Mouse (Mus musculus): Measurements from ENCODE around the gene Magix. TPM values are rescaled to one million over a fixed set of nuclear protein-coding genes. Genes with fewer than 3 reads are reported as not detected.
A peak's percentile ranks its signal among the peaks of the same experiment; 100 is the strongest.

The Magix gene
- total RNA-seq, 2 experiments from 2014 or later = 0.16 to 0.43 TPM

- intact Hi-C loops (cut with DNase I) = no loop called here
- H3K27ac ChIP-seq = peak within 1 kb of the TSS; percentile 54; the same call in 1 of the 2 replicates
- no peak for TF ChIP-seq CTCF (IDR thresholded peaks at IDR 0.05)
- H3K4me3 ChIP-seq = peak within 1 kb of the TSS; percentile 62
- DNase-seq (ENCODE audit: extremely low spot score in 1 of 2, low spot score in 2 of 2) = peak; percentile 73 to 84
These were observed 15.9 kb upstream of the Magix start, which contains the start of gene Gpkow for GRCm38 (mm10) chrX:7696954-7697381. TSS of gene Gpkow (plus strand) at chrX:7697131.

GRCm38 (mm10) chrX:7696520-7696919 is 15.5 kb upstream of the Magix start:
- peak overlapping the region; percentile 54; the same call in 1 of the 2 replicates for H3K27ac ChIP-seq
- DNase-seq (ENCODE audit: extremely low spot score in 1 of 2, low spot score in 2 of 2) = no peak
- no peak for TF ChIP-seq CTCF (IDR thresholded peaks at IDR 0.05)
- intact Hi-C loops (cut with DNase I) = no loop called here
- H3K4me3 ChIP-seq = peak overlapping the region; percentile 62

- intact Hi-C loops (cut with DNase I) = loop anchor here (5.0 kb wide), 1 partner anchor 271 kb away; no protein-coding TSS in a partner anchor
- no peak overlapping the region for H3K27ac ChIP-seq
- peak; percentile 49 for TF ChIP-seq CTCF (IDR thresholded peaks at IDR 0.05)
- no peak for DNase-seq (ENCODE audit: extremely low spot score in 1 of 2, low spot score in 2 of 2)
- H3K4me3 ChIP-seq = no peak overlapping the region
These were observed 11.8 kb upstream of the Magix start for GRCm38 (mm10) chrX:7692862-7693261.

GRCm38 (mm10) chrX:7690486-7690885 is 9.4 kb upstream of the Magix start:
- intact Hi-C loops (cut with DNase I) = loop anchor here (5.0 kb wide), 1 partner anchor 268 kb away; no protein-coding TSS in a partner anchor
- TF ChIP-seq CTCF (IDR thresholded peaks at IDR 0.05) = no peak

GRCm38 (mm10) chrX:7688321-7688720 is 7.3 kb upstream of the Magix start:
- Histone ChIP-seq H3K27ac (no peak overlapping the region), H3K4me3 (no peak overlapping the region)
- no peak for TF ChIP-seq CTCF (IDR thresholded peaks at IDR 0.05)
- DNase-seq (ENCODE audit: extremely low spot score in 1 of 2, low spot score in 2 of 2) = no peak
- intact Hi-C loops (cut with DNase I) = no loop called here

More at GRCm38 (mm10) chrX:7690486-7690885, 9.4 kb upstream of the Magix start:
- no peak for DNase-seq (ENCODE audit: extremely low spot score in 1 of 2, low spot score in 2 of 2)
- H3K4me3 ChIP-seq = no peak overlapping the region
- H3K27ac ChIP-seq = no peak overlapping the region

- no peak for DNase-seq (ENCODE audit: extremely low spot score in 1 of 2, low spot score in 2 of 2)
- intact Hi-C loops (cut with DNase I) = no loop called here
- H3K4me3 ChIP-seq = peak overlapping the region; percentile 37
- H3K27ac ChIP-seq = no peak overlapping the region
- no peak for TF ChIP-seq CTCF (IDR thresholded peaks at IDR 0.05)
These were observed 1.0 kb downstream of the Magix start for GRCm38 (mm10) chrX:7680057-7680412.

GRCm38 (mm10) chrX:7679405-7680056 is 1.5 kb downstream of the Magix start:
- peak overlapping the region; percentile 37 for H3K4me3 ChIP-seq
- DNase-seq (ENCODE audit: extremely low spot score in 1 of 2, low spot score in 2 of 2) = peak; percentile 82 to 84
- intact Hi-C loops (cut with DNase I) = loop anchor here (5.0 to 10.0 kb wide), 3 partner anchors 72 to 355 kb away; partner anchors contain the start of genes Cacna1f and Ccdc22
- peak; percentile 81 for TF ChIP-seq CTCF (IDR thresholded peaks at IDR 0.05)
- H3K27ac ChIP-seq = no peak overlapping the region

- Histone ChIP-seq H3K4me3 (no peak overlapping the region), H3K27ac (no peak overlapping the region)
- DNase-seq (ENCODE audit: extremely low spot score in 1 of 2, low spot score in 2 of 2) = no peak
- peak; percentile 30 for TF ChIP-seq CTCF (IDR thresholded peaks at IDR 0.05)
- intact Hi-C loops (cut with DNase I) = loop anchor here (5.0 to 10.0 kb wide), 3 partner anchors 72 to 354 kb away; partner anchors contain the start of genes Cacna1f and Ccdc22
These were observed 2.1 kb downstream of the Magix start for GRCm38 (mm10) chrX:7678986-7679385.

- Histone ChIP-seq H3K27ac (no peak overlapping the region), H3K4me3 (peak overlapping the region; percentile 23)
- intact Hi-C loops (cut with DNase I) = loop anchor here (5.0 to 10.0 kb wide), 3 partner anchors 68 to 350 kb away; partner anchors contain the start of genes Cacna1f and Ccdc22
- no peak for DNase-seq (ENCODE audit: extremely low spot score in 1 of 2, low spot score in 2 of 2)
- TF ChIP-seq CTCF (IDR thresholded peaks at IDR 0.05) = no peak; the same call in 1 of the 2 replicates
These were observed 6.1 kb downstream of the Magix start for GRCm38 (mm10) chrX:7675001-7675380.

- no peak for DNase-seq (ENCODE audit: extremely low spot score in 1 of 2, low spot score in 2 of 2)
- no peak for TF ChIP-seq CTCF (IDR thresholded peaks at IDR 0.05)
- H3K4me3 ChIP-seq = peak overlapping the region; percentile 23
- no peak overlapping the region for H3K27ac ChIP-seq
- intact Hi-C loops (cut with DNase I) = loop anchor here (10.0 kb wide), 1 partner anchor 350 kb away; no protein-coding TSS in a partner anchor
These were observed 6.6 kb downstream of the Magix start for GRCm38 (mm10) chrX:7674284-7675000.

- Histone ChIP-seq H3K27ac (no peak overlapping the region), H3K4me3 (no peak overlapping the region)
- intact Hi-C loops (cut with DNase I) = loop anchor here (10.0 kb wide), 1 partner anchor 349 kb away; no protein-coding TSS in a partner anchor
- no peak for TF ChIP-seq CTCF (IDR thresholded peaks at IDR 0.05)
- no peak for DNase-seq (ENCODE audit: extremely low spot score in 1 of 2, low spot score in 2 of 2)
These were observed 7.3 kb downstream of the Magix start for GRCm38 (mm10) chrX:7673578-7674281.
